Mouse (Mus musculus) hematopoietic stem cell, adult 5-6 weeks (primary cell): ENCODE results near the gene Foxj3. TPM values are rescaled to one million over a fixed set of nuclear protein-coding genes. Genes with fewer than 3 reads are reported as not detected.

Experiments used
- ATAC-seq, 2 experiments: fragments of 125-278 bp in 1 of 2; replicated peaks in 1 of 2; 2 replicates each; pipeline ENCODE4 v1.8.0; 2016 to 2017; ENCODE audit warnings: inconsistent platforms in 2 of 2, mild to moderate bottlenecking in 2 of 2, moderate number of reproducible peaks in 2 of 2, low read depth in 1 of 2, moderate TSS enrichment in 1 of 2; ENCODE audit not compliant: low FRiP score in 2 of 2, poor library complexity in 2 of 2, severe bottlenecking in 2 of 2, insufficient read depth in 1 of 2, low TSS enrichment in 1 of 2
- total RNA-seq: library from RNA; stranded (forward); fragments of 172-1452, 232-1000 nt; gene quantifications from 2 replicates; pipeline ENCODE4 v1.2.3, GENCODE M21; 2017

Foxj3 gene
- total RNA-seq, 1 experiment from 2014 or later = 31.3 TPM

- ATAC-seq = peak; percentile 59 to 70; a peak in 3 of 4 replicates
These were observed 126.7 kb downstream of the Foxj3 start for GRCm38 (mm10) chr4:119663409-119664095.

GRCm38 (mm10) chr4:119665166-119665565 is 128.4 kb downstream of the Foxj3 start:
- ATAC-seq = no peak

- ATAC-seq = no peak
These were observed 129.3 kb downstream of the Foxj3 start for GRCm38 (mm10) chr4:119666116-119666515.

GRCm38 (mm10) chr4:119667454-119667853 is 130.7 kb downstream of the Foxj3 start:
- peak; percentile 55 to 60; a peak in 3 of 4 replicates for ATAC-seq

- no peak for ATAC-seq
These were observed 131.4 kb downstream of the Foxj3 start for GRCm38 (mm10) chr4:119668185-119668584.

GRCm38 (mm10) chr4:119668596-119668995 is 131.8 kb downstream of the Foxj3 start:
- no peak for ATAC-seq

GRCm38 (mm10) chr4:119669356-119670209 is 132.8 kb downstream of the Foxj3 start:
- peak; percentile 46 to 54; a peak in 3 of 4 replicates for ATAC-seq

GRCm38 (mm10) chr4:119670210-119670555 is 133.4 kb downstream of the Foxj3 start:
- no peak for ATAC-seq

- ATAC-seq = no peak
These were observed 133.9 kb downstream of the Foxj3 start for GRCm38 (mm10) chr4:119670736-119671135.

GRCm38 (mm10) chr4:119671164-119671563 is 134.4 kb downstream of the Foxj3 start:
- no peak for ATAC-seq

GRCm38 (mm10) chr4:119672685-119673084 is 135.9 kb downstream of the Foxj3 start:
- ATAC-seq = peak in 1 of 2 experiments; percentile 39; a peak in 1 of 4 replicates

Other genes with a start within 250 kb of the Foxj3 start
- gene Ybx1, start 242.4 kb upstream of the Foxj3 start, total RNA-seq = 798 and 983 TPM in 2 replicates
- gene Ppih, start 216.5 kb upstream of the Foxj3 start, total RNA-seq = 75.5 and 80.9 TPM in 2 replicates
- 6.6 and 8.5 TPM in 2 replicates for gene Ccdc30, start 121.5 kb upstream of the Foxj3 start, total RNA-seq
- 11.7 and 11.9 TPM in 2 replicates for gene Ppcs, start 114.6 kb upstream of the Foxj3 start, total RNA-seq
- 0.35 and 1.4 TPM in 2 replicates for gene Zmynd12, start 114.2 kb upstream of the Foxj3 start, total RNA-seq
- gene Rimkla, start 44.4 kb upstream of the Foxj3 start, total RNA-seq = not detected in 2 replicates
- gene Frg2f1, start 2.5 kb downstream of the Foxj3 start, total RNA-seq = 2.9 and 9.8 TPM in 2 replicates
- not detected in 2 replicates for gene Guca2a, start 100.7 kb downstream of the Foxj3 start, total RNA-seq
- not detected in 2 replicates for gene Guca2b, start 122.0 kb downstream of the Foxj3 start, total RNA-seq
- 10.1 and 16.2 TPM in 2 replicates for gene Hivep3, start 196.8 kb downstream of the Foxj3 start, total RNA-seq